Mouse (Mus musculus) cortical plate, adult 2 months (tissue): Measurements from ENCODE around the gene Iqsec1.

Experiments used
- CTCF ChIP-seq: fragments of 200-500 bp; IDR thresholded peaks from 2 replicates; pipeline ENCODE4 v1.5.1; 2011; ENCODE audit warnings: mild to moderate bottlenecking, control low read depth, low read length; ENCODE audit not compliant: insufficient read depth; ENCODE audit errors: extremely low read depth
- POLR2A ChIP-seq: fragments of 200-500 bp; IDR thresholded peaks from 2 replicates; pipeline ENCODE4 v1.6.1; 2011; ENCODE audit warnings: mild to moderate bottlenecking, low read length, control low read depth; ENCODE audit not compliant: insufficient read depth; ENCODE audit errors: extremely low read depth

DNA sequence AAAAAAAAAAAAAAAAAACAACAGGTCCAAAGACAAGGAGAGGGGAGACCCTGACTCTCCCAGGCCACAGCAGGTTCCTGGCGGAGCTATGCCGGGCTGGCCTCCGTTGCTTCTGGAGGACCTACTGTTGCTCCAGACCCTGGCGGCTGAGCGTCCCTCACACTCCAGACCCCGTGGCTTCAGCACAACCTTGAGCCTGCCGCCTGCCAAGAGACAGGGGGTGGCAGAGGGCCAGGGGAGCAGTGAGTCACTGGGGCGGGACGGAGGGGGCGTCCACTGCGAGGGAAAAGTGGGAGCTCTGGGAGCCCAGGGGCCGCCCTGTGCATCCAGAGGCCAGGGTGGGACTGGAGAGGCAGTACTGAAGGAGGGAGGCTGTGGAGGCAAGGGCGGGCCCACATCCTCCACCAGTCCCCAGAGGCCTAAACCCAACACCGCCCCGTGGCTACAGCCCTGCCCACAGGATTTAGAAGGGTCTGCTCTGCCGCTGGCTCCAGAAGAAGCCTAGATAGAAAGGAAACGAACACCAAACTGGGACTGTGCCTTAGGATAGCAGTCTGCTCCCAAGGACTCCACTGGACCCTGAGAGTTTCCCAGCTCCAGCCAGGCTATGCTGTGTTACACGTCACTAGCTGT lies 224.4 kb downstream of the Iqsec1 start:
- TF ChIP-seq POLR2A, result no peak
- no peak for TF ChIP-seq CTCF
